Mouse (Mus musculus): Measurements from ENCODE around the gene Chchd6. TPM values are rescaled to one million over a fixed set of nuclear protein-coding genes. Genes with fewer than 3 reads are reported as not detected.

The Chchd6 gene
- 55.0 and 59.1 TPM in 2 replicates for polyA plus RNA-seq (2015; fragmentation: Nextera tagmentation; extraction: Ambion mirVana)

- peaks cover 5% of the 10 kb centered on the region; the same call in 1 of the 2 replicates for H3K4me1 ChIP-seq
- peak within 1 kb of the TSS; percentile 74 for H3K4me2 ChIP-seq (replicated peaks)
- no peak within 1 kb of the TSS for H3K27ac ChIP-seq
- peak; percentile 100 for ATAC-seq (ENCODE audit: low FRiP score, low read depth)
- H3K27me3 ChIP-seq: no peaks in the 10 kb centered on the region
- H3K36me3 ChIP-seq: no peaks in the 10 kb centered on the region
- under 1% methylated on average over 56 of the region's 56 CpGs for WGBS
- peak within 1 kb of the TSS; percentile 77 for H3K4me3 ChIP-seq
- peak within 1 kb of the TSS; percentile 72 for H3K9ac ChIP-seq
- H3K9me3 ChIP-seq: 0 out of 2 replicates have a peak, but pooled peaks cover 4% of the 10 kb centered on the region
These were observed at the start of gene Chchd6 for GRCm38 (mm10) chr6:89595018-89595776. Chchd6 (minus strand) TSS chr6:89595652.

- H3K36me3 ChIP-seq: no peaks in the 10 kb centered on the region
- WGBS: 0% methylated on average over 40 of the region's 41 CpGs
- peak overlapping the region; percentile 70 for H3K9ac ChIP-seq
- peak overlapping the region; percentile 72 for H3K4me3 ChIP-seq
- peak; percentile 94 for ATAC-seq (ENCODE audit: low FRiP score, low read depth)
- peaks cover 1% of the 10 kb centered on the region; the same call in 1 of the 2 replicates for H3K4me1 ChIP-seq
- H3K9me3 ChIP-seq: no peaks in the 10 kb centered on the region
- H3K4me2 ChIP-seq (replicated peaks): peak overlapping the region; percentile 77
- H3K27ac ChIP-seq: peak overlapping the region; percentile 80
- no peaks in the 10 kb centered on the region for H3K27me3 ChIP-seq
These were observed 49.0 kb upstream of the Chchd6 start for GRCm38 (mm10) chr6:89644271-89645075.

- Histone ChIP-seq H3K9ac (peak within 1 kb of the TSS; percentile 70), H3K4me3 (peak within 1 kb of the TSS; percentile 72), H3K9me3 (no peaks in the 10 kb centered on the region), H3K4me2 (replicated peaks) (peak within 1 kb of the TSS; percentile 77), H3K27me3 (no peaks in the 10 kb centered on the region), H3K36me3 (no peaks in the 10 kb centered on the region), H3K4me1 (peaks cover 4% of the 10 kb centered on the region; the same call in 1 of the 2 replicates), H3K27ac (peak within 1 kb of the TSS; percentile 80)
- under 1% methylated on average over 50 of the region's 51 CpGs for WGBS
- ATAC-seq (ENCODE audit: low FRiP score, low read depth): peak; percentile 88
These were observed 48.4 kb upstream of the Chchd6 start, which contains the start of gene Txnrd3 for GRCm38 (mm10) chr6:89643798-89644270. Txnrd3 (plus strand) TSS chr6:89643988.

DNA sequence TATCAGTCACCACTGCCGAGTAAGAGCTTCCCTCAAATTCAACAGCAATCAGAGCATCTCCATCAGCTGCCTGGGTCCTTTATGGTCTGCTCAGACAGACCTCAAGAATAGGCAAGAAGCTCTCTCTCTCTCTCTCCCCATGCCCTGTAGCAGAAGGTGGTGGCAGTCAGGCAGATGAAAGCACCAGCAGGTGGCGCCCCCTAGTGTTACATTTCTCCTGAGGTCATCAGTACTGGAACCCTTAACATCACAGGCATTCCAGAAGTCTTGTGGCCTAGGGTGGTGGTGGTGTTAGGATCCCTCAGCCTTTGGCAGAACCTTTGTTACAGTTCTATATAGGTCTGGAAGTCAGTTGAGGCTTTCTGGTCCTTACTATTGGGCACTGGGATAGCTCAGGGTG, 43.6 kb upstream of the Chchd6 start:
- no peak overlapping the region for H3K9ac ChIP-seq
- no peak overlapping the region for H3K4me3 ChIP-seq
- no peak for ATAC-seq (ENCODE audit: low FRiP score, low read depth)
- peaks cover 4% of the 10 kb centered on the region; the same call in 1 of the 2 replicates for H3K4me1 ChIP-seq
- no peaks in the 10 kb centered on the region for H3K9me3 ChIP-seq
- 33% methylated on average over 2 of the region's 2 CpGs for WGBS
- H3K27ac ChIP-seq: no peak overlapping the region
- no peaks in the 10 kb centered on the region for H3K36me3 ChIP-seq
- no peaks in the 10 kb centered on the region for H3K27me3 ChIP-seq
- H3K4me2 ChIP-seq (replicated peaks): no peak overlapping the region

DNA sequence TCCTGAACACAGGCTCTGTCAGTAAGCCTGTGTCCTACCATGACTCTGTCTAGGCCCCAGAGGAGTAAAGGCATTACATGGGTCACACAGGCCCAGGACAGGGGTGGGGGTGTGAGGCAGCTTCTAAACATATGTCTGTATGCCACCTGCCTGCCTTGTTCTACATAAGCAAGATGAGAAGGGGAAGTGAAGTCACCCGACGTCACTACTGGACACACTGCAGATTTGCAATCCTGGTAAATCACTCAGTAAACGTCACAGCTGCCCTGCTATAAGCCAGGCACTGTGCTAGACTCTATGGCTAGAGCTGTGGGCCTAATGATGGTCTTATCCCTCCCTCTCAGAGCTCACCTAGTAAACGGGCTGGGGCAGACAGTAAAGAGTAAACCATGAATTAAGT, 42.5 kb upstream of the Chchd6 start:
- Histone ChIP-seq H3K9ac (no peak overlapping the region), H3K9me3 (no peaks in the 10 kb centered on the region), H3K36me3 (no peaks in the 10 kb centered on the region), H3K27me3 (no peaks in the 10 kb centered on the region), H3K4me3 (no peak overlapping the region), H3K4me2 (replicated peaks) (no peak overlapping the region), H3K27ac (no peak overlapping the region), H3K4me1 (peaks cover 4% of the 10 kb centered on the region; the same call in 1 of the 2 replicates)
- ATAC-seq (ENCODE audit: low FRiP score, low read depth): no peak
- 63% methylated on average over 4 of the region's 4 CpGs for WGBS

- no peak for ATAC-seq (ENCODE audit: low FRiP score, low read depth)
- 42% methylated on average over 8 of the region's 8 CpGs for WGBS
- no peaks in the 10 kb centered on the region for H3K36me3 ChIP-seq
- H3K27ac ChIP-seq: no peak overlapping the region
- H3K4me3 ChIP-seq: no peak overlapping the region
- no peak overlapping the region for H3K4me2 ChIP-seq (replicated peaks)
- H3K9ac ChIP-seq: no peak overlapping the region
- no peaks in the 10 kb centered on the region for H3K9me3 ChIP-seq
- H3K4me1 ChIP-seq: peaks cover 6% of the 10 kb centered on the region; the same call in 1 of the 2 replicates
- no peaks in the 10 kb centered on the region for H3K27me3 ChIP-seq
These were observed 38.9 kb upstream of the Chchd6 start for GRCm38 (mm10) chr6:89634400-89634799.

GRCm38 (mm10) chr6:89633115-89633514, 37.7 kb upstream of the Chchd6 start:
- Histone ChIP-seq H3K9me3 (no peaks in the 10 kb centered on the region), H3K4me1 (peaks cover 4% of the 10 kb centered on the region; the same call in 1 of the 2 replicates), H3K36me3 (no peaks in the 10 kb centered on the region), H3K27me3 (no peaks in the 10 kb centered on the region), H3K4me2 (replicated peaks) (no peak overlapping the region), H3K27ac (no peak overlapping the region), H3K4me3 (no peak overlapping the region), H3K9ac (no peak overlapping the region)
- ATAC-seq (ENCODE audit: low FRiP score, low read depth): no peak
- 73% methylated on average over 7 of the region's 7 CpGs for WGBS

DNA sequence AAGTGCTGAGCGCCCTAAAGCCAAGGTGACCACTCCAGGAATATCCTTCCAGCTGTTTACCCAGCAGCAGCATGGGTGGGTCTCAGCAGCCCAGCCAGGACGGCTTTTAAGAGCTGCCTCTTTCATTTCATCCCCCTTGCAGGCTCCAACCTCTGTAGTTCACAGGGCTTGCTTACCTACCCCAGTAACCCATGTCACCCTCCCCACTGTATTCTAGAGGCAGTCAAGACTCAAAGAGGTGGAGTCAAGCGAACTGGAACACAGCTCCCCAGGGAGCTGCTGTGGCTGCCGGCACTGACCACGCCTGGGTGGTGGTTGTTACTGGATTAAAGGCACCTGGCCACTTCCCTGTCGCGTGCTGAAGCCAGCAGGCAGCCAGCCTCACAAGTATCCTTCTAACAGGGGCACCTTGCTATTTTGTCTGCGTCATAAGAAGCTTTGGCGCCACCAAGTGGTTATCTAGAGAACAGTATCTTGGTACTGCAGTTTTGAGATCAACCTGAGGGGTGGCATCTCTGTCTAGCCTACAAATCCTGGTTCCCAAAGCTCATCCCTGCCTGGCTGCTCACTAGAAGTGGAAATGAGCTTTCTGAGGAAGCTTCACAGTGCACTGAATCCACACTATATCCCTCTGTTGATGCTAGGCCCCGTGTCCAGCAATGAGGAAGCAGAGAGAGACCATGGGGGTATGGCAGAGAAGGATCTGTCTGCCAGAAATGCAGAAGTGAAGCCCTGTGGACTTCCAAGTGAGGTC, 36.5 kb upstream of the Chchd6 start:
- Histone ChIP-seq H3K27me3 (no peaks in the 10 kb centered on the region), H3K27ac (no peak overlapping the region), H3K4me2 (replicated peaks) (peak overlapping the region; percentile 45), H3K9me3 (no peaks in the 10 kb centered on the region), H3K36me3 (no peaks in the 10 kb centered on the region), H3K9ac (no peak overlapping the region), H3K4me3 (no peak overlapping the region), H3K4me1 (peaks cover 4% of the 10 kb centered on the region; the same call in 1 of the 2 replicates)
- 9% methylated on average over 10 of the region's 10 CpGs for WGBS
- peak; percentile 71 for ATAC-seq (ENCODE audit: low FRiP score, low read depth)

GRCm38 (mm10) chr6:89628045-89628785, 32.8 kb upstream of the Chchd6 start:
- WGBS: 53% methylated on average over 8 of the region's 8 CpGs
- Histone ChIP-seq H3K4me1 (peaks cover 4% of the 10 kb centered on the region; the same call in 1 of the 2 replicates), H3K4me3 (no peak overlapping the region), H3K27ac (no peak overlapping the region), H3K9me3 (no peaks in the 10 kb centered on the region), H3K27me3 (no peaks in the 10 kb centered on the region), H3K9ac (no peak overlapping the region), H3K4me2 (replicated peaks) (no peak overlapping the region), H3K36me3 (no peaks in the 10 kb centered on the region)
- no peak for ATAC-seq (ENCODE audit: low FRiP score, low read depth)

DNA sequence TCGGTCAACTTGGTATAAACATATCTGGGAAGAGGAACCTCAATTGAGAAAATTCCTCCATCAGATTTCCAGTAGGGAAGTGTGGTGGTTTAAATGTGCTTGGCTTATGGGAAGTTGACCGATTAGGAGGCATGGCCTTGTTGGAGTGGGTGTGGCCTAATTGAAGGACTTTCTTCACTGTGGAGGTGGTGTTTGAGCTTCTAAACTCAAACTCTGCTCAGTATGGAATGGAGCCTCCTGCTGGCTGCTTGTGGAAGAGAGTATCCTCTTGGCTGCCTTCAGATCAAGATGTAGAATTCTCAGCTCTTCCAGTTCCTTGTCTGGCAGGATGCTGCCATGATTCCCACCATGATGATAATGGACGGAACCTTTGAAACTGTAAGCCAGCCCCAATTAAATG, 27.2 kb upstream of the Chchd6 start:
- Histone ChIP-seq H3K27ac (no peak overlapping the region), H3K4me2 (replicated peaks) (no peak overlapping the region), H3K36me3 (no peaks in the 10 kb centered on the region), H3K9me3 (no peaks in the 10 kb centered on the region), H3K4me3 (no peak overlapping the region), H3K9ac (no peak overlapping the region), H3K27me3 (no peaks in the 10 kb centered on the region), H3K4me1 (no peaks in the 10 kb centered on the region)
- no peak for ATAC-seq (ENCODE audit: low FRiP score, low read depth)
- WGBS: 83% methylated on average over 3 of the region's 3 CpGs

GRCm38 (mm10) chr6:89615373-89615755, 19.9 kb upstream of the Chchd6 start:
- 46% methylated on average over 7 of the region's 7 CpGs for WGBS
- H3K4me1 ChIP-seq: peaks cover 28% of the 10 kb centered on the region
- H3K27me3 ChIP-seq: no peaks in the 10 kb centered on the region
- H3K27ac ChIP-seq: no peak overlapping the region
- no peaks in the 10 kb centered on the region for H3K36me3 ChIP-seq
- ATAC-seq (ENCODE audit: low FRiP score, low read depth): no peak
- no peak overlapping the region for H3K4me3 ChIP-seq
- H3K9me3 ChIP-seq: no peaks in the 10 kb centered on the region
- H3K4me2 ChIP-seq (replicated peaks): no peak overlapping the region
- no peak overlapping the region for H3K9ac ChIP-seq
